Mouse (Mus musculus) neural tube, embryonic 14.5 days (tissue): Measurements from ENCODE around the gene Ranbp17. TPM values are rescaled to one million over a fixed set of nuclear protein-coding genes. Genes with fewer than 3 reads are reported as not detected.
A peak's percentile ranks its signal among the peaks of the same experiment; 100 is the strongest.

Experiments used
- ATAC-seq: fragments of 200-750 bp; cut with Nextera tagmentation; 2 replicates; pipeline ENCODE4 v1.8.0; 2017; ENCODE audit warnings: low read depth, mild to moderate bottlenecking, moderate TSS enrichment, moderate library complexity
- H3K27ac ChIP-seq: fragments of 300-500 bp; sonication (generic); 2 replicates; pipeline ENCODE4 v1.5.1; 2014; ENCODE audit warnings: low read depth, mild to moderate bottlenecking, control low read depth, low read length, moderate library complexity, mixed read lengths
- H3K27me3 ChIP-seq: fragments of 300-500 bp; sonication (generic); 2 replicates; pipeline ENCODE4 v1.6.1; 2014; ENCODE audit warnings: low read length; ENCODE audit not compliant: control insufficient read depth, insufficient read depth
- H3K36me3 ChIP-seq: fragments of 300-500 bp; sonication (generic); 2 replicates; pipeline ENCODE4 v1.6.1; 2014; ENCODE audit warnings: low read length, mixed read lengths; ENCODE audit not compliant: control insufficient read depth, insufficient read depth
- H3K4me1 ChIP-seq: fragments of 300-500 bp; sonication (generic); 2 replicates; pipeline ENCODE4 v1.6.1; 2014; ENCODE audit warnings: low read length; ENCODE audit not compliant: control insufficient read depth, insufficient read depth
- H3K4me2 ChIP-seq: fragments of 300-500 bp; sonication (generic); 2 replicates; pipeline ENCODE4 v1.6.1; 2014; ENCODE audit warnings: mild to moderate bottlenecking, low read depth, low read length, control low read depth
- H3K4me3 ChIP-seq: fragments of 300-500 bp; sonication (generic); 2 replicates; pipeline ENCODE4 v1.5.1; 2014; ENCODE audit warnings: low read depth, low read length, control low read depth, mixed read lengths
- H3K9ac ChIP-seq: fragments of 300-500 bp; sonication (generic); replicated peaks from 2 replicates; pipeline ENCODE4 v1.6.1; 2014; ENCODE audit warnings: low read depth, mild to moderate bottlenecking, control low read depth, low read length, mixed read lengths
- H3K9me3 ChIP-seq: fragments of 300-500 bp; sonication (generic); 2 replicates; pipeline ENCODE4 v1.6.1; 2016; ENCODE audit warnings: low read length; ENCODE audit not compliant: control insufficient read depth
- WGBS: fragments of 180-500 bp; shearing (Covaris S2); extraction: QIAGEN DNeasy Blood & Tissue Kit; methylation state at CpG from one replicate; pipeline ENCODE4 v1.1.7; 2014; 5-methylcytosine and 5-hydroxymethylcytosine counted together
- polyA plus RNA-seq: library from polyadenylated mRNA; unstranded; fragments of >200 nt; fragmentation: Nextera tagmentation; extraction: Ambion mirVana; gene quantifications from 2 replicates; pipeline ENCODE4 v1.2.1, GENCODE M21; 2014

Gene Ranbp17
- polyA plus RNA-seq, 1 experiment from 2014 or later: 13.3 TPM

DNA sequence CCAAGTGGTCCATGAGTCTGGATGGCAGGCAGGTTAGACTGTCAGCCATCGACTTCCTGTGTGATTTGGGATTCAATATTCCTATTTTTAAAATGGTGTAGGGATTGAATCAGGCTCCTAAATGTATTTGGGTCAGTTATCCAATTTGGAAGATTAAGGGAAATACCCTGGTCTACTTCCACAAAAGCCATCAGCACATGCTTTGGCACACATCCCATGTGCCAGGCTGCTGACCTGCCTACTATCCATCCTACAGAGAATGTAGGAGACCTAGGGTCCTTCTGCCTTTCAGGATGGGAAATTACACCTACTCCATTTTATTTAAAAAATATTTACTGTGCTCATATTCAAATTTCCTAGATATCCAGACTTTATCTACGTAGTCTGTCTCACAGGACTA, 306.1 kb downstream of the Ranbp17 start:
- 83% methylated on average over 2 of the region's 2 CpGs for WGBS
- no peaks in the 10 kb centered on the region for H3K36me3 ChIP-seq
- H3K9me3 ChIP-seq: no peaks in the 10 kb centered on the region
- H3K4me2 ChIP-seq: peak overlapping the region; percentile 37; the same call in 1 of the 2 replicates
- H3K27me3 ChIP-seq: peaks cover 12% of the 10 kb centered on the region
- H3K4me1 ChIP-seq: no peaks in the 10 kb centered on the region
- H3K27ac ChIP-seq: no peak overlapping the region
- H3K9ac ChIP-seq: no peak overlapping the region
- H3K4me3 ChIP-seq: peak overlapping the region; percentile 13; the same call in 1 of the 2 replicates
- no peak for ATAC-seq

GRCm38 (mm10) chr11:33204966-33205365, 308.6 kb downstream of the Ranbp17 start:
- Histone ChIP-seq H3K4me1 (peaks cover 8% of the 10 kb centered on the region; the same call in 1 of the 2 replicates), H3K9ac (peak overlapping the region; percentile 47), H3K36me3 (no peaks in the 10 kb centered on the region), H3K9me3 (no peaks in the 10 kb centered on the region), H3K27ac (peak overlapping the region; percentile 18; the same call in 1 of the 2 replicates), H3K4me3 (peak overlapping the region; percentile 47), H3K4me2 (peak overlapping the region; percentile 37), H3K27me3 (peaks cover 14% of the 10 kb centered on the region)
- no peak for ATAC-seq
- WGBS: 11% methylated on average over 3 of the region's 3 CpGs

DNA sequence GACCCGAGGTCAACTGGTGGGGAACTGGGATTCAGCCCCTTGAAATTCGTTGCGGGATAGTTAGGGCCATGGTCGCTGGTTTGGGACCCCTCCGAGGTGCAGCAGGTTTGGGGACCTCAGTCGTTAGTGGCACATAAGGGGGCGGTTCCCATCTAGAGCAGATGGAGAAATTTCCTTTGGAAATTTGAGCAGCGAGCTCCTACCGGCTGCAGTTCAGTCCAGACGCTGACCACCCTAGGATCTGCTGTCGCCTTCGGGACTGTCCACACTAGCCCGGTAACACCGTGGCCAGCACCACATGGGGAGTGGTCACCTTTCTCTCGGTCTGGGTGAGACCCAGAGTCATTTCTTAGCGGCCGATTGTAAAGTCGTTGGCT, 309.2 kb downstream of the Ranbp17 start:
- Histone ChIP-seq H3K27ac (peak overlapping the region; percentile 89), H3K4me3 (peak overlapping the region; percentile 47), H3K9ac (peak overlapping the region; percentile 68), H3K4me1 (peaks cover 8% of the 10 kb centered on the region; the same call in 1 of the 2 replicates), H3K27me3 (peaks cover 14% of the 10 kb centered on the region), H3K9me3 (no peaks in the 10 kb centered on the region), H3K36me3 (no peaks in the 10 kb centered on the region), H3K4me2 (peak overlapping the region; percentile 37; the same call in 1 of the 2 replicates)
- under 1% methylated on average over 18 of the region's 18 CpGs for WGBS
- no peak for ATAC-seq

GRCm38 (mm10) chr11:33203383-33204328, 309.9 kb downstream of the Ranbp17 start, which contains the start of gene Tlx3:
Gene Tlx3, minus strand, starts transcription at chr11:33203589.
- H3K27me3 ChIP-seq: peaks cover 14% of the 10 kb centered on the region

DNA sequence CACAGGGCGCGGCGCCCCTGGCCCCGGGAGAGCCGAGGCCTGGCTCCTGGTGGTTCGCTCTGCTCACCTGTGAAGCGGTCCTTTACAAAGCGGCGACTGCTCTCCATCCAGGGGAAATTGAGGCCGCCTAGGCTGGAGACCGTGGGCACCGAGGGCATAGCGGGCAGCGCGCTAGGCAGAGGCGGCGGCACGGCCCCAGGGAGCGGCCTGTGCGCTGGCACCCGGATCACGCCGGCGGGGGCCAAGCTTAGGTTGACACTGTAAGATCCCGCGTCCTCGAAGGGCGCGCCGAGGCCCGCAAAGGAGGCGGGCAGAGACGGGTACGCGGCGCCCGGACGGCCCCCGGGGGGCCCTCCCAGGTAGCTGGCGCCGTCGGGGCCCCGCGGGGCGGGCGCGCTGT, 310.6 kb downstream of the Ranbp17 start:
- peak; percentile 23; the same call in 1 of the 2 replicates for ATAC-seq
- WGBS: under 1% methylated on average over 41 of the region's 47 CpGs
- Histone ChIP-seq H3K4me1 (peaks cover 8% of the 10 kb centered on the region; the same call in 1 of the 2 replicates), H3K27ac (peak overlapping the region; percentile 89), H3K36me3 (no peaks in the 10 kb centered on the region), H3K4me2 (peak overlapping the region; percentile 27), H3K9me3 (no peaks in the 10 kb centered on the region), H3K9ac (peak overlapping the region; percentile 68), H3K27me3 (peaks cover 20% of the 10 kb centered on the region), H3K4me3 (peak overlapping the region; percentile 47)

More at GRCm38 (mm10) chr11:33203383-33204328, 309.9 kb downstream of the Ranbp17 start, which contains the start of gene Tlx3:
- ATAC-seq: peak; percentile 68
- Histone ChIP-seq H3K36me3 (no peaks in the 10 kb centered on the region), H3K4me2 (peak within 1 kb of the TSS; percentile 37), H3K9me3 (no peaks in the 10 kb centered on the region), H3K9ac (peak within 1 kb of the TSS; percentile 68), H3K4me3 (peak within 1 kb of the TSS; percentile 47), H3K4me1 (peaks cover 8% of the 10 kb centered on the region; the same call in 1 of the 2 replicates), H3K27ac (peak within 1 kb of the TSS; percentile 89)
- WGBS: under 1% methylated on average over 79 of the region's 81 CpGs

GRCm38 (mm10) chr11:33202296-33202695, 311.2 kb downstream of the Ranbp17 start:
- Histone ChIP-seq H3K36me3 (no peaks in the 10 kb centered on the region), H3K4me2 (peak overlapping the region; percentile 60; the same call in 1 of the 2 replicates), H3K27me3 (peaks cover 26% of the 10 kb centered on the region), H3K9me3 (no peaks in the 10 kb centered on the region; the same call in 1 of the 2 replicates), H3K4me3 (peak overlapping the region; percentile 47), H3K4me1 (peaks cover 8% of the 10 kb centered on the region; the same call in 1 of the 2 replicates), H3K27ac (peak overlapping the region; percentile 89), H3K9ac (peak overlapping the region; percentile 68)
- no peak for ATAC-seq
- under 1% methylated on average over 37 of the region's 37 CpGs for WGBS

GRCm38 (mm10) chr11:33201626-33202010, 311.9 kb downstream of the Ranbp17 start:
- peak overlapping the region; percentile 89 for H3K27ac ChIP-seq
- peak overlapping the region; percentile 68 for H3K9ac ChIP-seq
- H3K4me2 ChIP-seq: peak overlapping the region; percentile 60

GRCm38 (mm10) chr11:33200764-33201625, 312.6 kb downstream of the Ranbp17 start:
- Histone ChIP-seq H3K27me3 (peaks cover 39% of the 10 kb centered on the region), H3K36me3 (no peaks in the 10 kb centered on the region), H3K9me3 (no peaks in the 10 kb centered on the region; the same call in 1 of the 2 replicates), H3K4me3 (peak overlapping the region; percentile 47), H3K9ac (peak overlapping the region; percentile 68), H3K4me1 (peaks cover 19% of the 10 kb centered on the region), H3K27ac (peak overlapping the region; percentile 89), H3K4me2 (peak overlapping the region; percentile 60)
- under 1% methylated on average over 69 of the region's 76 CpGs for WGBS
- peak; percentile 21; the same call in 1 of the 2 replicates for ATAC-seq

More at GRCm38 (mm10) chr11:33201626-33202010, 311.9 kb downstream of the Ranbp17 start:
- peak overlapping the region; percentile 47 for H3K4me3 ChIP-seq
- WGBS: 2% methylated on average over 19 of the region's 19 CpGs
- H3K4me1 ChIP-seq: peaks cover 13% of the 10 kb centered on the region
- H3K27me3 ChIP-seq: peaks cover 32% of the 10 kb centered on the region
- no peaks in the 10 kb centered on the region; the same call in 1 of the 2 replicates for H3K9me3 ChIP-seq
- no peaks in the 10 kb centered on the region for H3K36me3 ChIP-seq
- no peak for ATAC-seq
